In the genomic region with DNA sequence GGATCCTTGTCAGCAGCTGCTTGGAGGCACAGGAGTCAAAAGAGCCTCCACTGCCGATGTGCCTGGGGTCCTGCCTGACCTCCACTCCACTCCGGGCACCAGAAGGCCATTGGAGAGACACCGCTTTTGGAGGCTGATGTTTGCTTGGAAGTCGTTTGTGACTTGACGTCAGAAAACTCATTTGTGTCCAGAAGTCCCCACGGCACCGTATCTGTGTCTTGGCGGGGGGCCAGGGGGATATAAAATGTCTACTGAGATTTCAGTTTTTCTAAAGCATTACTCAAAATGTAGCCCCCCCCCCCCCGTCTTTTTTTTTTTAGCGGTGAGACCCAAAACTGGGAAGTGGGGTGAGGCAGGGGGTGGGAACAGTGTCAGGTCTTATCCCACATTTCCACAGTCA, we compare ENCODE assay signal across 13 mouse cellular contexts.
DNase-seq lines count a peak whose midpoint lies in the region; ATAC-seq and TF ChIP-seq lines count a peak whose summit lies in the region.
"Had no signal": no experiment of that assay in that cellular context is flagged by ENCODE, and none has a peak within 500 bp of the region (broad histone marks: within the 10 kb centered on the region; RNA-seq: fewer than 3 reads in every experiment).

No protein-coding gene starts in this region.

- H3K9me3 ChIP-seq in heart, embryonic 16.5 days (replicated peaks; ENCODE audit: control insufficient read depth, low read length), result no peaks in the 10 kb centered on the region
- H3K9me3 ChIP-seq in lung, embryonic 16.5 days (ENCODE audit: control insufficient read depth, low read length), result no peaks in the 10 kb centered on the region
- H3K9me3 ChIP-seq in ES-E14 (ENCODE audit: control insufficient read depth, insufficient read depth, low read depth, low read length), result no peaks in the 10 kb centered on the region
- H3K9me3 ChIP-seq: limb, embryonic 10.5 days had no signal

- peaks cover 11% of the 10 kb centered on the region for H3K4me1 ChIP-seq in heart, embryonic 16.5 days (ENCODE audit: control insufficient read depth, insufficient read depth, low read length)
- peaks cover 5% of the 10 kb centered on the region for H3K4me1 ChIP-seq in lung, embryonic 16.5 days (replicated peaks; ENCODE audit: control insufficient read depth, insufficient read depth, low read length)
- H3K4me1 ChIP-seq in ES-E14 (ENCODE audit: control insufficient read depth in 2 of 2, insufficient read depth in 2 of 2, low read length in 2 of 2, poor library complexity in 1 of 2), result peaks cover 0 to 5% of the 10 kb centered on the region in 2 experiments; a peak in 1 of 4 replicates
- peaks cover 8% of the 10 kb centered on the region; the same call in 1 of the 2 replicates for H3K4me1 ChIP-seq in brown adipose tissue, adult 24 weeks (ENCODE audit: control insufficient read depth, insufficient read depth, insufficient read length, low read length)
- H3K4me1 ChIP-seq: limb, embryonic 10.5 days had no signal

- no peak overlapping the region for H3K9ac ChIP-seq in heart, embryonic 16.5 days (ENCODE audit: low read length)
- H3K9ac ChIP-seq in lung, embryonic 16.5 days (ENCODE audit: low read length), result no peak overlapping the region
- no peak overlapping the region for H3K9ac ChIP-seq in ES-E14 (ENCODE audit: insufficient read depth, low read depth, low read length, poor library complexity, severe bottlenecking)
- H3K9ac ChIP-seq: liver, embryonic 14.5 days had no signal

- H3K27me3 ChIP-seq in heart, embryonic 16.5 days (ENCODE audit: control insufficient read depth, insufficient read depth, low read length), result no peaks in the 10 kb centered on the region
- H3K27me3 ChIP-seq in lung, embryonic 16.5 days (ENCODE audit: control insufficient read depth, insufficient read depth, low read depth, low read length), result no peaks in the 10 kb centered on the region
- H3K27me3 ChIP-seq: Patski had no signal

- in situ Hi-C loops in ES-E14 (cut with MboI; ENCODE audit: low sequenced_read_pairs in 2 of 2, unreplicated experiment in 2 of 2), result loop anchor here in 1 of 2 experiments (25.0 kb wide), 1 partner anchor 175 kb away; a partner anchor contains a TSS

- 51% methylated on average over 10 of the region's 10 CpGs for WGBS in heart, embryonic 16.5 days
- WGBS in lung, embryonic 16.5 days, result 43% methylated on average over 10 of the region's 10 CpGs

- peaks cover 51% of the 10 kb centered on the region for H3K36me3 ChIP-seq in heart, embryonic 16.5 days (ENCODE audit: control insufficient read depth, insufficient read depth)
- H3K36me3 ChIP-seq in lung, embryonic 16.5 days (ENCODE audit: control insufficient read depth, insufficient read depth, low read length), result peaks cover 6% of the 10 kb centered on the region
- H3K36me3 ChIP-seq in ES-E14 (ENCODE audit: control insufficient read depth, insufficient read depth, low read length, poor library complexity, severe bottlenecking), result no peaks in the 10 kb centered on the region
- H3K36me3 ChIP-seq: limb, embryonic 10.5 days had no signal

- H3K27ac ChIP-seq in heart, embryonic 16.5 days (ENCODE audit: low read length), result peak overlapping the region; percentile 58
- H3K27ac ChIP-seq in lung, embryonic 16.5 days (ENCODE audit: low read length), result peak overlapping the region; percentile 7; the same call in 1 of the 2 replicates
- H3K27ac ChIP-seq in ES-E14 (ENCODE audit: insufficient read depth, low read depth, low read length, poor library complexity, severe bottlenecking), result no peak overlapping the region
- H3K27ac ChIP-seq in brown adipose tissue, adult 24 weeks (replicated peaks; ENCODE audit: low read depth, low read length), result 0 out of 2 replicates have a peak overlapping the region, but pooled peaks have one; percentile 33
- H3K27ac ChIP-seq: limb, embryonic 10.5 days; liver, embryonic 14.5 days had no signal

- intact Hi-C loops in heart, postnatal 25 days (cut with DNase I), result loop anchor here (10.0 kb wide), 1 partner anchor 68 kb away; no protein-coding TSS in a partner anchor

- DNase-seq in heart, postnatal 25 days (ENCODE audit: low spot score), result no peak
- no peak for DNase-seq in lung, adult 18-20 months
- DNase-seq in ES-E14 (ENCODE audit: low read depth, low spot score), result no peak
- DNase-seq in adrenal gland, adult 8-10 months, result no peak
- DNase-seq: cerebellum, adult 9-10 months had no signal

- ATAC-seq in heart, embryonic 16.5 days (replicated peaks; ENCODE audit: extremely low read depth, insufficient read depth, low FRiP score), result no peak
- no peak for ATAC-seq in lung, embryonic 16.5 days (ENCODE audit: low read depth)
- ATAC-seq in megakaryocyte, adult 5-6 weeks (ENCODE audit: poor library complexity, severe bottlenecking), result no peak
- ATAC-seq: forebrain, embryonic 14.5 days; Patski had no signal

- no peak overlapping the region for H3K4me3 ChIP-seq in heart, embryonic 16.5 days (ENCODE audit: low read length)
- no peak overlapping the region for H3K4me3 ChIP-seq in lung, embryonic 16.5 days (ENCODE audit: low read length)
- peak overlapping the region; percentile 24 to 34; a peak in 1 of 4 replicates for H3K4me3 ChIP-seq in ES-E14 (ENCODE audit: insufficient read depth in 1 of 2, low read depth in 1 of 2, low read length in 2 of 2, poor library complexity in 1 of 2, severe bottlenecking in 1 of 2)
- no peak overlapping the region for H3K4me3 ChIP-seq in brown adipose tissue, adult 24 weeks (ENCODE audit: insufficient read depth, low read depth, low read length)
- H3K4me3 ChIP-seq: limb, embryonic 10.5 days had no signal

- H3K4me2 ChIP-seq in heart, embryonic 16.5 days (ENCODE audit: low read depth, low read length), result no peak overlapping the region
- no peak overlapping the region for H3K4me2 ChIP-seq in lung, embryonic 16.5 days (ENCODE audit: low read depth, low read length)

TF ChIP-seq in ES-E14, 5 proteins besides CTCF, POLR2A, EP300 and RAD21:
- TF ChIP-seq CHD2 (IDR thresholded peaks at IDR 0.05; ENCODE audit: low read depth, low read length), result no peak
- no peak for TF ChIP-seq ZNF384 (IDR thresholded peaks at IDR 0.05; ENCODE audit: low read depth, low read length)
- TF ChIP-seq ZC3H11A (IDR thresholded peaks at IDR 0.05; ENCODE audit: borderline replicate concordance, low read depth, low read length), result no peak
- TF ChIP-seq MAFK (IDR thresholded peaks at IDR 0.05; ENCODE audit: insufficient read depth, low read depth, low read length), result no peak
- no peak for TF ChIP-seq HCFC1 (IDR thresholded peaks at IDR 0.05; ENCODE audit: borderline replicate concordance, insufficient read depth, low read length)

Comparison
In these comparisons a context has a peak if more than half of its experiments do, and no peak if none do; other contexts are left out.
1. H3K4me3 ChIP-seq: peak in ES-E14 (2 of 2); none in heart, embryonic 16.5 days (single experiment), lung, embryonic 16.5 days (single experiment) and brown adipose tissue, adult 24 weeks (single experiment).